In the genomic region with DNA sequence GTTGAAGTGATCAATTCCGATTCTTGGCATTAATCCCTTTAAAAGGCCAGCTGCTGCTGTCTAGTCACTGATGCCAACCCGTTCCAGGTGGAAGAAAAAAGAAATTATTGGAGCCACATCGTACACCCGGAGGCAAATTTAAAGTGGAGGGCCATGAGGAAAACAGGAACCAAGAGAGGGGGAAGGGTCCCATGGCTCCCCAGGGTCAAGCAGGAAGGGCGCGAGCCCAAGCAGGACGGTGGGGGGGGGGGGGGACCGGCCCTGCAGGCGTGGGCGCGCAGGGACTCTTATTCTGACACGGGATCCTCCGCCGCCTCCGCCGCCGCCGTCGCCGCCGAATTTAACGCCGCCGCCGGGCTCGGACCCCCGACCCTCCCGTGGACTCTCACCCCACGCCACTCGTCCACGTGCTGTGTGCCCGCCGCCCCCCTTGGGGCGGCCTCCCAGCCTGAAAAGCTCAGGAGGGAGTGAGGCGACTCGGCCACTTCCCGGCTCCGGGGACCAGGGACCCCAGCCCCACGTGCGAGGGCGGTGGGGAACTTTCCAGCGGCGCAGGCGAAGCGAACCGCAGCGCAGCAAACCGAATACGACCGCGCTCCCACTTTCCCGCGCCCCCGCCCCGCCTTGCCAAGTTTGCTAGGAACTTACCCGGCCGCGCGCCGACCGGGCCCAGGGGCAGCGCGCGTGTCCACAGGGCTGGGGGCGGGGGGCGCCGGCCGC, we compare ENCODE assay signal across 8 mouse cellular contexts. TPM values are rescaled to one million over a fixed set of nuclear protein-coding genes. Genes with fewer than 3 reads are reported as not detected.
DNase-seq lines count a peak whose midpoint lies in the region; ATAC-seq and TF ChIP-seq lines count a peak whose summit lies in the region.

No protein-coding gene starts in this region.

- H3ac ChIP-seq in C2C12 (ENCODE audit: control insufficient read depth, insufficient read length, low read depth) = peak overlapping the region; percentile 99

- DNase-seq in ZHBTc4 (ENCODE audit: low read depth, low spot score) = peak; percentile 70
- DNase-seq in embryo, embryonic 9.5 days (ENCODE audit: extremely low spot score) = peak; percentile 72
- peak; percentile 83 for DNase-seq in heart, embryonic 10.5 days (ENCODE audit: low spot score)
- DNase-seq in lung, embryonic 14.5 days = peak; percentile 74
- peak; percentile 47 for DNase-seq in ovary, postnatal 14 days (ENCODE audit: low spot score)
- DNase-seq in yolk sac, embryonic 10.5 days (ENCODE audit: low spot score) = peak; percentile 66

- peak overlapping the region; percentile 84 for H3K4me2 ChIP-seq in kidney, embryonic 14.5 days (replicated peaks; ENCODE audit: low read depth, low read length)
- H3K4me2 ChIP-seq in lung, embryonic 14.5 days = peak overlapping the region; percentile 89

- peaks cover 54% of the 10 kb centered on the region for H3K79me3 ChIP-seq in C2C12 (ENCODE audit: low read depth)

- H3K27me3 ChIP-seq in C2C12 (ENCODE audit: control insufficient read depth, insufficient read depth, insufficient read length) = no peaks in the 10 kb centered on the region
- no peaks in the 10 kb centered on the region for H3K27me3 ChIP-seq in heart, embryonic 10.5 days (ENCODE audit: insufficient read depth, poor library complexity, severe bottlenecking)
- no peaks in the 10 kb centered on the region for H3K27me3 ChIP-seq in kidney, embryonic 14.5 days (ENCODE audit: control insufficient read depth, insufficient read depth, low read length)
- no peaks in the 10 kb centered on the region for H3K27me3 ChIP-seq in lung, embryonic 14.5 days (ENCODE audit: insufficient read depth, low read length)

- peaks cover 16% of the 10 kb centered on the region for H3K36me3 ChIP-seq in C2C12 (ENCODE audit: control insufficient read depth, insufficient read depth)
- no peaks in the 10 kb centered on the region; the same call in 1 of the 2 replicates for H3K36me3 ChIP-seq in heart, embryonic 10.5 days
- no peaks in the 10 kb centered on the region for H3K36me3 ChIP-seq in kidney, embryonic 14.5 days (ENCODE audit: control insufficient read depth, insufficient read depth, low read length)
- H3K36me3 ChIP-seq in lung, embryonic 14.5 days (ENCODE audit: insufficient read depth) = no peaks in the 10 kb centered on the region

- peak overlapping the region; percentile 96 for H3K27ac ChIP-seq in heart, embryonic 10.5 days
- peak overlapping the region; percentile 90 for H3K27ac ChIP-seq in kidney, embryonic 14.5 days (ENCODE audit: low read depth, low read length)
- H3K27ac ChIP-seq in lung, embryonic 14.5 days (ENCODE audit: low read depth) = peak overlapping the region; percentile 89

- TF ChIP-seq CTCF in C2C12 (IDR thresholded peaks at IDR 0.05; ENCODE audit: control insufficient read depth, insufficient read depth, insufficient read length) = no peak
- TF ChIP-seq CTCF in lung, embryonic 14.5 days (IDR thresholded peaks at IDR 0.05; ENCODE audit: low read depth) = no peak

- ATAC-seq in kidney, embryonic 14.5 days (ENCODE audit: low FRiP score, low TSS enrichment) = no peak; the same call in none of the 2 replicates
- ATAC-seq in lung, embryonic 14.5 days (ENCODE audit: insufficient read depth) = peak; percentile 28

- under 1% methylated on average over 60 of the region's 68 CpGs for WGBS in heart, embryonic 10.5 days
- WGBS in kidney, embryonic 14.5 days = under 1% methylated on average over 36 of the region's 68 CpGs
- under 1% methylated on average over 66 of the region's 68 CpGs for WGBS in lung, embryonic 14.5 days

- H3K9ac ChIP-seq in kidney, embryonic 14.5 days (ENCODE audit: low read depth, low read length) = peak overlapping the region; percentile 96
- peak overlapping the region; percentile 95 for H3K9ac ChIP-seq in lung, embryonic 14.5 days

- peaks cover 48% of the 10 kb centered on the region for H3K4me1 ChIP-seq in heart, embryonic 10.5 days
- H3K4me1 ChIP-seq in kidney, embryonic 14.5 days (ENCODE audit: control insufficient read depth, insufficient read depth, low read length) = peaks cover 33% of the 10 kb centered on the region
- peaks cover 18% of the 10 kb centered on the region; the same call in 1 of the 2 replicates for H3K4me1 ChIP-seq in lung, embryonic 14.5 days (ENCODE audit: insufficient read depth)

- peaks cover 63% of the 10 kb centered on the region for H3K79me2 ChIP-seq in C2C12 (ENCODE audit: control insufficient read depth, insufficient read depth)

- peak overlapping the region; percentile 89 for H3K4me3 ChIP-seq in C2C12 (ENCODE audit: insufficient read depth, poor library complexity, severe bottlenecking)
- peak overlapping the region; percentile 87 for H3K4me3 ChIP-seq in heart, embryonic 10.5 days
- H3K4me3 ChIP-seq in kidney, embryonic 14.5 days (ENCODE audit: low read length) = peak overlapping the region; percentile 99
- H3K4me3 ChIP-seq in lung, embryonic 14.5 days (ENCODE audit: low read depth, low read length) = peak overlapping the region; percentile 99

- H3K9me3 ChIP-seq in heart, embryonic 10.5 days = no peaks in the 10 kb centered on the region
- no peaks in the 10 kb centered on the region for H3K9me3 ChIP-seq in kidney, embryonic 14.5 days (ENCODE audit: control insufficient read depth, low read length)
- H3K9me3 ChIP-seq in lung, embryonic 14.5 days (ENCODE audit: low read depth, low read length) = no peaks in the 10 kb centered on the region

TF ChIP-seq in C2C12, 6 proteins besides CTCF, POLR2A, EP300 and RAD21:
- no peak for TF ChIP-seq USF1 (IDR thresholded peaks at IDR 0.05; ENCODE audit: low read depth)
- no peak for TF ChIP-seq CEBPB (IDR thresholded peaks at IDR 0.05; ENCODE audit: low read depth)
- no peak for TF ChIP-seq MYOG (IDR thresholded peaks at IDR 0.05; ENCODE audit: control insufficient read depth, extremely low read depth, insufficient read length)
- no peak for TF ChIP-seq MYOD1 (IDR thresholded peaks at IDR 0.05; ENCODE audit: control insufficient read depth, insufficient read length, low read depth)
- TF ChIP-seq MAX (IDR thresholded peaks at IDR 0.05) = no peak
- TF ChIP-seq FOSL1 (IDR thresholded peaks at IDR 0.05; ENCODE audit: insufficient read depth, low read length, poor library complexity, severe bottlenecking) = no peak
TF ChIP-seq in C2C12: peak in this region for 0.

RNA-seq across cellular contexts. Expression of a gene that starts 22.6 kb away (rescaled TPM):
- polyA plus RNA-seq in C2C12 (2012; fragmentation: generic; extraction: Trizol) = 59.3 TPM
- polyA plus RNA-seq in heart, embryonic 10.5 days (2016; fragmentation: Nextera tagmentation; extraction: Ambion mirVana) = 47.5 and 49.0 TPM in 2 replicates
- polyA plus RNA-seq in kidney, embryonic 14.5 days (2014; fragmentation: Nextera tagmentation; extraction: Ambion mirVana) = 42.1 and 59.0 TPM in 2 replicates
- 81.5 and 92.4 TPM in 2 replicates for polyA plus RNA-seq in lung, embryonic 14.5 days (2014; fragmentation: Nextera tagmentation; extraction: Ambion mirVana)
